Mouse (Mus musculus): ENCODE measurements around the gene Iscu. TPM values are rescaled to one million over a fixed set of nuclear protein-coding genes. Genes with fewer than 3 reads are reported as not detected.
A peak's percentile ranks its signal among the peaks of the same experiment; 100 is the strongest.
"Not testable (repeated sequence)": the region's sequence is repeated elsewhere in the genome, so short reads cannot be mapped to it uniquely, and the experiment has no call there.

Gene Iscu
- total and polyA plus RNA-seq, 2 experiments from 2014 or later: 116 to 215 TPM

DNA sequence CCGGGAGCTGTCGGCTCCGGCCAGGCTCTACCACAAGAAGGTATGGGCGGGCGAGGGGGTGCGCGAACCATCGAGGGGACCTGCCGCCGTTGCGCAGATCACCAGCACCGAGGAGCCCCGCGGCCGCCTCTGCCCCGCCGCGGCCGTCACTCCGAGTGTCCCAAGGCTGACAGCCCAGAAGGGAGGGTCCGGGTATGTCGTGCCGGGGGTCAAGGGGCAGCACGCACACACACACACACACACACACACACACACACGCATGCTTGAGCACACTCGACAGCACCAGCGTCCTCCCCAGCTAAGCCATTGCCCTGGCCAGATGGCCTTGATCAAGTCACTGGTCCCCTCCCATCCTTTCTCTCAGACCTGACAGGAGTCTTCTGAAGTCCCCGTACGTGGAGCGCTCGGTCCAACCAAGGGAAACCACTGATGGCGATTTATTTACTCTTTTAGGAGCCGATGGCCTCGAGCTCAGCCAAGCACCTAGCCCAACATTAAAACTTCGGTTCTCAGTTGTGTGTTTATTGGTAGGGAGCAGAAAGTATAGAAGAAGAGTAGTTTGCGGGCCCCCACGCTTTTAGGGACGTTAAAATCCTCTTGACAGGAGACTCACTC, 464 bp downstream of the Iscu start:
- under 1% methylated on average over 38 of the region's 38 CpGs for WGBS
- ATAC-seq (ENCODE audit: insufficient read depth, low read depth): peak; percentile 19
- TF ChIP-seq EP300 (IDR thresholded peaks at IDR 0.05; ENCODE audit: low read depth) (no peak), CTCF (IDR thresholded peaks at IDR 0.05; ENCODE audit: low read depth) (no peak)
- H3K27me3 ChIP-seq (ENCODE audit: control insufficient read depth, insufficient read depth, low read length): no peaks in the 10 kb centered on the region
- no peak for DNase-seq (ENCODE audit: low spot score)
- H3K36me3 ChIP-seq (replicated peaks; ENCODE audit: control insufficient read depth, insufficient read depth, low read length): peaks cover 37% of the 10 kb centered on the region
- peak overlapping the region; percentile 54 for H3K27ac ChIP-seq (ENCODE audit: low read depth)
- H3K4me3 ChIP-seq (ENCODE audit: low read depth, low read length): peak overlapping the region; percentile 79
- H3K4me1 ChIP-seq (ENCODE audit: control insufficient read depth, insufficient read depth): peaks cover 14% of the 10 kb centered on the region
- H3K4me2 ChIP-seq (ENCODE audit: low read depth, low read length): peak overlapping the region; percentile 97
- H3K9me3 ChIP-seq (replicated peaks; ENCODE audit: control insufficient read depth, low read length): no peaks in the 10 kb centered on the region
- peak overlapping the region; percentile 68 for H3K9ac ChIP-seq (replicated peaks; ENCODE audit: low read depth, low read length)

DNA sequence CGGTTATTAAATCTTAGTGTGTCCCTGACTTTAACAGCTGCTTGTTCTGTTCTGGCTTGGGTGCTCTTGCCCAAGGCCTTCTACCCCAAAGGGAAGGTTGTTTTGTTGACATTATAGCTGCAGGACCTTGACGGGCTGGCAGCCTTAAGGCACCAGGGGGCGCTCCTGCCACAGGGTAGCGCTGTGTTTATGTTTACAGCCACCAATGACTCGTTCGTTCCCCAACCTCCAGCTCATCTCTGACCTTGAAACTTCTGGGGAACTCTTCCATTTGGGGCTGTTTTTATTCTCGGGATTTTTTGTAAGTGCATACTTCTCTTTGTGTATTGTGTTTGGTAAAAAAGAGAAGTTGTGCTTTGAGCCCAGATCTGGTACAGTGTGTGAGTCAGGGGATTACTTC, 1.1 kb downstream of the Iscu start:
- no peak for ATAC-seq (ENCODE audit: insufficient read depth, low read depth)
- Histone ChIP-seq H3K27ac (ENCODE audit: low read depth) (0 out of 2 replicates have a peak overlapping the region, but pooled peaks have one; percentile 8), H3K4me1 (ENCODE audit: control insufficient read depth, insufficient read depth) (peaks cover 14% of the 10 kb centered on the region), H3K9ac (replicated peaks; ENCODE audit: low read depth, low read length) (no peak overlapping the region), H3K36me3 (replicated peaks; ENCODE audit: control insufficient read depth, insufficient read depth, low read length) (peaks cover 39% of the 10 kb centered on the region), H3K27me3 (ENCODE audit: control insufficient read depth, insufficient read depth, low read length) (no peaks in the 10 kb centered on the region), H3K9me3 (replicated peaks; ENCODE audit: control insufficient read depth, low read length) (no peaks in the 10 kb centered on the region), H3K4me3 (ENCODE audit: low read depth, low read length) (peak overlapping the region; percentile 79), H3K4me2 (ENCODE audit: low read depth, low read length) (peak overlapping the region; percentile 97)
- under 1% methylated on average over 7 of the region's 7 CpGs for WGBS
- peak; percentile 63 for DNase-seq (ENCODE audit: low spot score)
- TF ChIP-seq CTCF (IDR thresholded peaks at IDR 0.05; ENCODE audit: low read depth) (peak; percentile 92), EP300 (IDR thresholded peaks at IDR 0.05; ENCODE audit: low read depth) (no peak)

DNA sequence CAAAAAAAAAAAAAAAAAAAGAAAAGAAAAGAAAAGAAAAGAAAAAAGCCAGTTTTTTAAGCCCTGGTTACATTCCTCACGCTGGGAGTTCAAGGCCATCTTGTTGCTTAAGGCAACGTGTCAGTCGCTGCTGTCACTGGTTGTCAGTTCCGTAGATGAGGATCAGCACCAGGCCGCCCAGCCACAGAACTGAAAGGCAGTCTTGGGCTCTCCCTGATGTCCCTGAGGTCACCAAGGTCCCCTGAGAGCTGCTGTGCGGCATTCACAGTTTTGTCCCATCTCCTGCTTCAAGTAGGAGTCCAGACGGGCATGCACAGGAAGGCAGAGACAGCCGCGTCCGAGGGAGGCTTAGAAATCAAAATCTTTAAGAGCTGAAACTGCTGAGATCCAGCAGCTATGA, 3.0 kb downstream of the Iscu start:
- Histone ChIP-seq H3K9me3 (replicated peaks; ENCODE audit: control insufficient read depth, low read length) (no peaks in the 10 kb centered on the region), H3K4me2 (ENCODE audit: low read depth, low read length) (no peak overlapping the region), H3K27me3 (ENCODE audit: control insufficient read depth, insufficient read depth, low read length) (no peaks in the 10 kb centered on the region), H3K4me1 (ENCODE audit: control insufficient read depth, insufficient read depth) (peaks cover 8% of the 10 kb centered on the region), H3K9ac (replicated peaks; ENCODE audit: low read depth, low read length) (no peak overlapping the region), H3K4me3 (ENCODE audit: low read depth, low read length) (no peak overlapping the region), H3K27ac (ENCODE audit: low read depth) (no peak overlapping the region), H3K36me3 (replicated peaks; ENCODE audit: control insufficient read depth, insufficient read depth, low read length) (peaks cover 39% of the 10 kb centered on the region)
- no peak for ATAC-seq (ENCODE audit: insufficient read depth, low read depth)
- 89% methylated on average over 10 of the region's 10 CpGs for WGBS
- TF ChIP-seq EP300 (IDR thresholded peaks at IDR 0.05; ENCODE audit: low read depth): no peak
- no peak for TF ChIP-seq CTCF (IDR thresholded peaks at IDR 0.05; ENCODE audit: low read depth)
- no peak for DNase-seq (ENCODE audit: low spot score)

DNA sequence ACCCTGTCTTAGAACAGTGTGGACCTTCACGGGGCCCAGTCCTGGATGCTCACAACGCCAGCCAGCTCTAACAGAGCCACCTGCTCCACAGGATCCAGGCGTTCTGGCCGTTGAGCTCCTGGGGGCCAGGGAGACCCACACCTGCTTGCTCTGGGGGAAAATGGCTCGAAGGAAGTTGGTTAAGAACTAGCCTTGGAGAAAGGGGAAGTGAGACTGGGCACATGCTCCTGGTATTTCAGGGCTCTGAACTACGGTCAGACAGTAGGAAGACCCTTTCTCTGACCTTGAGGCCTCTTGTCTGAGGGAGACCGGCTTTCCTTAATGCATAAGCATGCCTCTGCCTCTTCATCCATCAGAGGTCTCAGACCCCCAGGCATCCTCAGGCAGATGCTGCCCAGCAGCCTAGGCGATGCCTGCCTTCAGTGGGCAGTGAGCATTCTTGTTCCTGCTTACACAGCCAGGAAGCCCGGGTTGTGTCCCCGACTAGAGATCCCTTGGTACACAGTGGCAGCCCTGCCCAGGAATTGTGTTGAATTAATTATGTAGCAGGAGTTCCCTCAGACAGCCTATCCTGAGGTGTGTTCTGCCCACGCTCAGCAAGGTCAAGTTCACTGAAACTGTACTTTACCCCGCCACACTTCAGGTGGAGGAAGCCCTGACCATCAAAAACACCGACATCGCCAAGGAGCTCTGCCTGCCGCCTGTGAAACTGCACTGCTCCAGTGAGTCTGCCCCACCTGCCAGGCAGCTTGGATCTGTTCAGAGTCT, 3.8 kb downstream of the Iscu start:
- no peak for ATAC-seq (ENCODE audit: insufficient read depth, low read depth)
- no peak overlapping the region for H3K4me2 ChIP-seq (ENCODE audit: low read depth, low read length)
- no peaks in the 10 kb centered on the region for H3K9me3 ChIP-seq (replicated peaks; ENCODE audit: control insufficient read depth, low read length)
- no peak overlapping the region for H3K4me3 ChIP-seq (ENCODE audit: low read depth, low read length)
- no peak overlapping the region for H3K9ac ChIP-seq (replicated peaks; ENCODE audit: low read depth, low read length)
- no peak for TF ChIP-seq CTCF (IDR thresholded peaks at IDR 0.05; ENCODE audit: low read depth)
- TF ChIP-seq EP300 (IDR thresholded peaks at IDR 0.05; ENCODE audit: low read depth): no peak
- H3K27ac ChIP-seq (ENCODE audit: low read depth): no peak overlapping the region
- no peak for DNase-seq (ENCODE audit: low spot score)
- H3K4me1 ChIP-seq (ENCODE audit: control insufficient read depth, insufficient read depth): peaks cover 5% of the 10 kb centered on the region; the same call in 1 of the 2 replicates
- WGBS: 89% methylated on average over 15 of the region's 15 CpGs
- peaks cover 39% of the 10 kb centered on the region for H3K36me3 ChIP-seq (replicated peaks; ENCODE audit: control insufficient read depth, insufficient read depth, low read length)
- H3K27me3 ChIP-seq (ENCODE audit: control insufficient read depth, insufficient read depth, low read length): no peaks in the 10 kb centered on the region

DNA sequence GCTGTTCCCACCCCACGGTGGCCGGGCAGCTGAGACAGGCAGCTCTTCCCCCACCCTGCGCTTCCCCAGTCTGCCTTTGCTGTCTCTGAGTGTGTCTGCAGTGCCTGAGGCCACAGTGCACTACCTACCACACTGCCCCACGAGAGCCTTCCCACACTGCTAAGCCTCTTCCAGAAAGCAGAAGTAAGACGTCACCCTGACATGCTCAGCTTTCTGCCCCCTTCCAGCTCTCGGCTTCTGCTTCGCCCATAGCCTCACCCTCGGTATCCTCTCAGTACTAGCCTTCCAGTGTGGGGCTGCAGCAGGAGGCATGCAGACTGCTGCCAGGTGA, 4.3 kb downstream of the Iscu start:
- ATAC-seq (ENCODE audit: insufficient read depth, low read depth) (no peak), DNase-seq (ENCODE audit: low spot score) (no peak)
- Histone ChIP-seq H3K27me3 (ENCODE audit: control insufficient read depth, insufficient read depth, low read length) (no peaks in the 10 kb centered on the region), H3K27ac (ENCODE audit: low read depth) (no peak overlapping the region), H3K4me3 (ENCODE audit: low read depth, low read length) (no peak overlapping the region), H3K9me3 (replicated peaks; ENCODE audit: control insufficient read depth, low read length) (no peaks in the 10 kb centered on the region), H3K9ac (replicated peaks; ENCODE audit: low read depth, low read length) (no peak overlapping the region), H3K4me2 (ENCODE audit: low read depth, low read length) (no peak overlapping the region), H3K36me3 (replicated peaks; ENCODE audit: control insufficient read depth, insufficient read depth, low read length) (peaks cover 39% of the 10 kb centered on the region), H3K4me1 (ENCODE audit: control insufficient read depth, insufficient read depth) (peaks cover 5% of the 10 kb centered on the region; the same call in 1 of the 2 replicates)
- 85% methylated on average over 8 of the region's 8 CpGs for WGBS
- TF ChIP-seq CTCF (IDR thresholded peaks at IDR 0.05; ENCODE audit: low read depth) (no peak), EP300 (IDR thresholded peaks at IDR 0.05; ENCODE audit: low read depth) (no peak)

DNA sequence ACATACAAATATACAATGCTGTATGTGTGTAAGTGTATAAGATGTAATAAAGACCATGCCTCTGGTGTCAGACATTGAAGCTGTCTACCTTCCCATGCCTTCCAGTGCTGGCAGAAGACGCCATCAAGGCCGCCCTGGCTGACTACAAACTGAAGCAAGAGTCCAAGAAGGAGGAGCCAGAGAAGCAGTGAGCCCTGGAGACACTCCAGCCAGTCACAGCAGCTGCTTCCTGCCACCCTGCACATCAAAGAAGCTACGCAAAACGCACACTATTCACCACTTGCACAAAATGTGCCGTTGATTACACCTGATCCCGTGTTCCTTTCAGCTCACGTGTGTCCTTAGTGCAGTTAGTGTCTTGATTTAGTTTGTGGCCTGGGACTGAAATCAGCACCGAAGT, 5.2 kb downstream of the Iscu start:
- not testable (repeated sequence) for H3K4me2 ChIP-seq (ENCODE audit: low read depth, low read length); DNase-seq (ENCODE audit: low spot score); H3K4me3 ChIP-seq (ENCODE audit: low read depth, low read length); H3K4me1 ChIP-seq (ENCODE audit: control insufficient read depth, insufficient read depth); H3K27ac ChIP-seq (ENCODE audit: low read depth); H3K9me3 ChIP-seq (replicated peaks; ENCODE audit: control insufficient read depth, low read length); ATAC-seq (ENCODE audit: insufficient read depth, low read depth); H3K9ac ChIP-seq (replicated peaks; ENCODE audit: low read depth, low read length); H3K27me3 ChIP-seq (ENCODE audit: control insufficient read depth, insufficient read depth, low read length)
- H3K36me3 ChIP-seq (replicated peaks; ENCODE audit: control insufficient read depth, insufficient read depth, low read length): peaks cover 39% of the 10 kb centered on the region
- 85% methylated on average over 8 of the region's 8 CpGs for WGBS

All from heart, postnatal 0 days (tissue).